ENCODE assay signal across 9 mouse cellular contexts in the genomic region with DNA sequence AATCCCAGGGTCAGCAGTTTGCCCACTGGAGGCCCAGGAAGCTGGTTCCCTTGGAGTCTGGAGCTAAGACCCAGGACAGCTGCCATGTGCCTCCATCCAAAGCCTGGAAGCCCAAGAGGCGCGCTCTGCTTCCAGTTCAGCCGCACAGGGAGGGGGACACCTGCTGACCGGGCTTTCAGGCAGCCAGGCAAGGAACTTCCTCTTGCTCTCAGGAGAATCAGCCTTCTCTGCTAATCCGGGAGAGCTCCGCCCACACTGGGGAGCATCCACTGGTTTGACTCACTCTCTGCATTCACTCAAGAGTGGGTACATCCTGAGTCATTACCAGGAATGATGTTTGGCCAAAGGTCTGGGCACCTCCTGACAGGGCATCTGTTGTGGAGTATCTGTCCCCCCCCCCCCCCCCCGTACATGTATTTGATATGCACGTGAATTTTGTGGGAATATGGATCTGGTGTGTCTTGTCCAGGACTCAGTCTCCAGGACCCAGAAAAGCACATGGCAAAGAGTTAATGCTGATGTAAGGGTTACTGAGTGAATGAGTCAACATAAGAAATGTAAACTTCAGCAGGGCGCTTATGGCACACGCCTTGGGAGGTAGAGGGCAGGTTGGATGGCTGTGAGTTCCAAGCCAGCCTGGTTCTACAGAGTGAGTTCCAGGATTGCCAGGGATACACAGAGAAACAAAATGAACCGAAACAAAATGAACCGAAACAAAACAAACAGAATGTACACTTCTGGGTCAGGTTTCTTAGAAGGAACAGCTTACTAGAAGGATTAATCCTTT. TPM values are rescaled to one million over a fixed set of nuclear protein-coding genes. Genes with fewer than 3 reads are reported as not detected.
A peak's percentile ranks its signal among the peaks of the same experiment; 100 is the strongest.
DNase-seq lines count a peak whose midpoint lies in the region; ATAC-seq and TF ChIP-seq lines count a peak whose summit lies in the region.
"Had no signal": no experiment of that assay in that cellular context is flagged by ENCODE, and none has a peak within 500 bp of the region (broad histone marks: within the 10 kb centered on the region; RNA-seq: fewer than 3 reads in every experiment).

No protein-coding gene starts in this region.

- no peaks in the 10 kb centered on the region for H3K36me3 ChIP-seq in midbrain, embryonic 10.5 days
- no peaks in the 10 kb centered on the region for H3K36me3 ChIP-seq in midbrain, embryonic 15.5 days (replicated peaks)
- no peaks in the 10 kb centered on the region for H3K36me3 ChIP-seq in embryonic facial prominence, embryonic 13.5 days
- H3K36me3 ChIP-seq in small intestine, adult 2 months (ENCODE audit: control insufficient read depth, insufficient read depth, low read length), result no peaks in the 10 kb centered on the region
- H3K36me3 ChIP-seq in forebrain, embryonic 12.5 days (replicated peaks), result no peaks in the 10 kb centered on the region
- H3K36me3 ChIP-seq: liver, embryonic 15.5 days had no signal

- WGBS in midbrain, embryonic 10.5 days, result 21% methylated on average over 12 of the region's 12 CpGs
- 24% methylated on average over 12 of the region's 12 CpGs for WGBS in midbrain, embryonic 15.5 days
- 26% methylated on average over 12 of the region's 12 CpGs for WGBS in embryonic facial prominence, embryonic 13.5 days
- 18% methylated on average over 12 of the region's 12 CpGs for WGBS in small intestine, adult 2 months
- WGBS in forebrain, embryonic 12.5 days, result 27% methylated on average over 12 of the region's 12 CpGs

- peaks cover 41% of the 10 kb centered on the region for H3K4me1 ChIP-seq in midbrain, embryonic 10.5 days
- H3K4me1 ChIP-seq in midbrain, embryonic 15.5 days, result peaks cover 4% of the 10 kb centered on the region
- peaks cover 39% of the 10 kb centered on the region for H3K4me1 ChIP-seq in embryonic facial prominence, embryonic 13.5 days
- peaks cover 5% of the 10 kb centered on the region for H3K4me1 ChIP-seq in small intestine, adult 2 months (ENCODE audit: control insufficient read depth, insufficient read depth, insufficient read length, low read length)
- H3K4me1 ChIP-seq in forebrain, embryonic 12.5 days, result peaks cover 22% of the 10 kb centered on the region
- H3K4me1 ChIP-seq: liver, embryonic 15.5 days had no signal

- peaks cover 38% of the 10 kb centered on the region for H3K27me3 ChIP-seq in midbrain, embryonic 10.5 days (ENCODE audit: low read depth, poor library complexity, severe bottlenecking)
- H3K27me3 ChIP-seq in midbrain, embryonic 15.5 days (replicated peaks), result no peaks in the 10 kb centered on the region
- H3K27me3 ChIP-seq in embryonic facial prominence, embryonic 13.5 days, result no peaks in the 10 kb centered on the region
- H3K27me3 ChIP-seq in small intestine, adult 2 months (ENCODE audit: control insufficient read depth, insufficient read depth, low read length), result no peaks in the 10 kb centered on the region
- peaks cover 14% of the 10 kb centered on the region; the same call in 1 of the 2 replicates for H3K27me3 ChIP-seq in forebrain, embryonic 12.5 days

- no peak; the same call in 1 of the 2 replicates for ATAC-seq in midbrain, embryonic 15.5 days (replicated peaks)
- ATAC-seq in embryonic facial prominence, embryonic 13.5 days (ENCODE audit: insufficient number of reproducible peaks, insufficient read depth, low FRiP score, low TSS enrichment, low read depth), result no peak
- ATAC-seq in erythroid progenitor cell, adult 5-6 weeks (replicated peaks; ENCODE audit: low FRiP score, poor library complexity, severe bottlenecking), result no peak
- no peak for ATAC-seq in forebrain, embryonic 12.5 days (ENCODE audit: low FRiP score)

- peak overlapping the region; percentile 72 for H3K27ac ChIP-seq in midbrain, embryonic 10.5 days (replicated peaks)
- H3K27ac ChIP-seq in midbrain, embryonic 15.5 days, result no peak overlapping the region
- H3K27ac ChIP-seq in embryonic facial prominence, embryonic 13.5 days, result no peak overlapping the region
- H3K27ac ChIP-seq in small intestine, adult 2 months (ENCODE audit: insufficient read depth, low read depth, low read length), result no peak overlapping the region
- H3K27ac ChIP-seq in forebrain, embryonic 12.5 days, result no peak overlapping the region
- H3K27ac ChIP-seq: liver, embryonic 15.5 days had no signal

- TF ChIP-seq CTCF in small intestine, adult 2 months (IDR thresholded peaks at IDR 0.05; ENCODE audit: extremely low read depth, insufficient read length, insufficient replicate concordance, low read depth, low read length), result no peak

- peaks cover 4% of the 10 kb centered on the region; the same call in 1 of the 2 replicates for H3K9me3 ChIP-seq in midbrain, embryonic 10.5 days (replicated peaks)
- H3K9me3 ChIP-seq in midbrain, embryonic 15.5 days, result no peaks in the 10 kb centered on the region
- H3K9me3 ChIP-seq in embryonic facial prominence, embryonic 13.5 days, result no peaks in the 10 kb centered on the region
- no peaks in the 10 kb centered on the region for H3K9me3 ChIP-seq in forebrain, embryonic 12.5 days
- H3K9me3 ChIP-seq: liver, embryonic 15.5 days had no signal

- H3K4me3 ChIP-seq in midbrain, embryonic 10.5 days, result peak overlapping the region; percentile 29; the same call in 1 of the 2 replicates
- no peak overlapping the region for H3K4me3 ChIP-seq in midbrain, embryonic 15.5 days
- H3K4me3 ChIP-seq in embryonic facial prominence, embryonic 13.5 days, result no peak overlapping the region
- H3K4me3 ChIP-seq in small intestine, adult 2 months (ENCODE audit: low read depth, low read length), result 0 out of 2 replicates have a peak overlapping the region, but pooled peaks have one; percentile 17
- no peak overlapping the region for H3K4me3 ChIP-seq in forebrain, embryonic 12.5 days (replicated peaks)
- H3K4me3 ChIP-seq: liver, embryonic 15.5 days had no signal

- DNase-seq in adrenal gland, adult 2 months, result peak; percentile 82
- DNase-seq in adrenal gland, adult 8-10 months, result no peak
- DNase-seq in midbrain, embryonic 10.5 days (ENCODE audit: low spot score), result no peak

- TF ChIP-seq POLR2A in small intestine, adult 2 months (IDR thresholded peaks at IDR 0.05; ENCODE audit: low read depth, low read length), result no peak

- no peak overlapping the region for H3K4me2 ChIP-seq in midbrain, embryonic 15.5 days
- H3K4me2 ChIP-seq in embryonic facial prominence, embryonic 13.5 days, result no peak overlapping the region
- no peak overlapping the region for H3K4me2 ChIP-seq in forebrain, embryonic 12.5 days
- H3K4me2 ChIP-seq: liver, embryonic 15.5 days had no signal

- no peak overlapping the region for H3K9ac ChIP-seq in midbrain, embryonic 15.5 days
- peak overlapping the region; percentile 27; the same call in 1 of the 2 replicates for H3K9ac ChIP-seq in embryonic facial prominence, embryonic 13.5 days
- H3K9ac ChIP-seq in forebrain, embryonic 12.5 days, result no peak overlapping the region; the same call in 1 of the 2 replicates
- H3K9ac ChIP-seq: liver, embryonic 15.5 days had no signal

RNA-seq across cellular contexts. Expression of gene Ncor2, which starts 10.0 kb away (rescaled TPM):
- total RNA-seq in adrenal gland, adult 2 months (2021), result 100 to 1,000 TPM; 149 to 340 TPM
- polyA plus RNA-seq in adrenal gland, adult 2 months (2012; rRNA removed), result 183 and 229 TPM in 2 replicates
- total RNA-seq in adrenal gland, adult 8-10 months (2022), result 100 to 1,000 TPM; 188 to 380 (median 257) TPM
- polyA plus RNA-seq in midbrain, embryonic 10.5 days (2016; fragmentation: Nextera tagmentation; extraction: Ambion mirVana), result 16.2 and 19.1 TPM in 2 replicates
- polyA plus RNA-seq in midbrain, embryonic 15.5 days (2015; fragmentation: Nextera tagmentation; extraction: Ambion mirVana), result 25.6 and 27.6 TPM in 2 replicates
- polyA plus RNA-seq in embryonic facial prominence, embryonic 13.5 days (2015; fragmentation: Nextera tagmentation; extraction: Ambion mirVana), result 35.1 and 36.2 TPM in 2 replicates
- 43.2 and 49.9 TPM in 2 replicates for polyA plus RNA-seq in small intestine, adult 2 months (2012; rRNA removed)
- 10.5 and 37.3 TPM in 2 replicates for total RNA-seq in erythroid progenitor cell, adult 5-6 weeks (2015; ENCODE audit: low replicate concordance)
- 0.91 and 2.6 TPM in 2 replicates for total RNA-seq in erythroid progenitor cell, adult 5-6 weeks (2017; ENCODE audit: low replicate concordance)
- 26.0 and 27.0 TPM in 2 replicates for polyA plus RNA-seq in forebrain, embryonic 12.5 days (2016; fragmentation: Nextera tagmentation; extraction: Ambion mirVana)

Comparison
In these comparisons a context has a peak if more than half of its experiments do, and no peak if none do; other contexts are left out.
1. H3K4me3 ChIP-seq: peak in midbrain, embryonic 10.5 days (single experiment) and small intestine, adult 2 months (single experiment); none in midbrain, embryonic 15.5 days (single experiment), embryonic facial prominence, embryonic 13.5 days (single experiment) and forebrain, embryonic 12.5 days (single experiment).